Mouse (Mus musculus) thymus, adult 2 months (tissue): ENCODE measurements around the gene Chmp2a. TPM values are rescaled to one million over a fixed set of nuclear protein-coding genes. Genes with fewer than 3 reads are reported as not detected.

Experiments used
- DNase-seq: peaks from one replicate; pipeline ENCODE4 v3.0.0; 2021
- H3K27ac ChIP-seq: fragments of 200-500 bp; 2 replicates; pipeline ENCODE4 v1.5.1; 2012; ENCODE audit warnings: low read length, control low read depth; ENCODE audit not compliant: control insufficient read depth, insufficient read depth
- H3K27me3 ChIP-seq: fragments of 200-500 bp; 2 replicates; pipeline ENCODE4 v1.6.1; 2012; ENCODE audit warnings: mild to moderate bottlenecking, low read length, moderate library complexity, mixed read lengths; ENCODE audit not compliant: control insufficient read depth, insufficient read depth
- H3K36me3 ChIP-seq: fragments of 200-500 bp; 2 replicates; pipeline ENCODE4 v1.6.1; 2012; ENCODE audit warnings: mild to moderate bottlenecking, low read length, moderate library complexity; ENCODE audit not compliant: control insufficient read depth, insufficient read depth
- H3K4me1 ChIP-seq: fragments of 200-500 bp; replicated peaks from 2 replicates; pipeline ENCODE4 v1.6.1; 2012; ENCODE audit warnings: low read length; ENCODE audit not compliant: control insufficient read depth, insufficient read depth
- H3K4me3 ChIP-seq: fragments of 200-500 bp; 2 replicates; pipeline ENCODE4 v1.5.1; 2012; ENCODE audit warnings: mild to moderate bottlenecking, low read length, control low read depth, moderate library complexity; ENCODE audit not compliant: control insufficient read depth, insufficient read depth
- CTCF ChIP-seq: fragments of 200-500 bp; IDR thresholded peaks from 2 replicates; pipeline ENCODE4 v1.5.1; 2012; ENCODE audit warnings: mild to moderate bottlenecking, control low read depth, low read length, moderate library complexity, borderline replicate concordance; ENCODE audit not compliant: control insufficient read depth, poor library complexity, insufficient read depth; ENCODE audit errors: extremely low read depth
- POLR2A ChIP-seq: fragments of 200-500 bp; IDR thresholded peaks from 2 replicates; pipeline ENCODE4 v1.6.1; 2012; ENCODE audit warnings: mild to moderate bottlenecking, low read length, control low read depth, moderate library complexity; ENCODE audit not compliant: control insufficient read depth, poor library complexity, insufficient read depth; ENCODE audit errors: extremely low read depth
- WGBS: fragments of 180-500 bp; shearing (Covaris S2); methylation state at CpG from one replicate; pipeline ENCODE4 v1.1.7; 2018; 5-methylcytosine and 5-hydroxymethylcytosine counted together
- polyA plus RNA-seq: library from polyadenylated mRNA; depleted of rRNA; stranded (reverse); fragments of >200 nt; gene quantifications from 2 replicates; pipeline ENCODE4 v1.2.3, GENCODE M21; 2012

Chmp2a gene
- polyA plus RNA-seq, 1 experiment = 65.7 TPM

- Histone ChIP-seq H3K36me3 (no peaks in the 10 kb centered on the region), H3K4me1 (peaks cover 17% of the 10 kb centered on the region), H3K27me3 (peaks cover 19% of the 10 kb centered on the region; the same call in 1 of the 2 replicates), H3K4me3 (no peak overlapping the region), H3K27ac (no peak overlapping the region)
- DNase-seq = no peak
- no peak for TF ChIP-seq POLR2A
- TF ChIP-seq CTCF = no peak
- 89% methylated on average over 6 of the region's 6 CpGs for WGBS
These were observed 7.9 kb upstream of the Chmp2a start for GRCm38 (mm10) chr7:13042511-13042910.

DNA sequence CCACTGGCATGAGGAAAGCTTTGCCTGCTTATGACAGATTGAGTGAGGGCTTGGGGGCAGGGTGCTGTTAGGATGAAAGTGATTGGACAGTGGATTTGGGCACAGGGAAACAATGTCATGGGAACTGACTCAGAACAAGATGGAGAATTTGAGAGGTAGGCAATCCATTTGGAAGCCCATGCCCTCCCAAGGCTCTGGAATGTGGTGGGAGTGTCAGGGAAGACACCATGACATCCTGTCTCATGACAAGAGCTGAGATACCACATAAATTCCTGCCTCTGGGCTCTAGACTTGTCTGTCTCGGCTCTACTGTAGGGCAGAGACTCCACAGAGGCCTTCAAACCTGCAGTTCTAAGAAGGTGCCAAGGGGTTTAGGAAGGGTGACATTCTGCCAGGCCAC, 6.6 kb upstream of the Chmp2a start:
- no peak overlapping the region for H3K4me3 ChIP-seq
- no peak for DNase-seq
- 96% methylated on average over 1 of the region's 1 CpGs for WGBS
- no peak overlapping the region for H3K27ac ChIP-seq
- H3K4me1 ChIP-seq = peaks cover 23% of the 10 kb centered on the region
- peaks cover 19% of the 10 kb centered on the region; the same call in 1 of the 2 replicates for H3K27me3 ChIP-seq
- no peaks in the 10 kb centered on the region for H3K36me3 ChIP-seq
- TF ChIP-seq POLR2A (no peak), CTCF (no peak)

- Histone ChIP-seq H3K36me3 (peaks cover 6% of the 10 kb centered on the region; the same call in 1 of the 2 replicates), H3K4me1 (peaks cover 28% of the 10 kb centered on the region), H3K27ac (no peak overlapping the region), H3K27me3 (peaks cover 12% of the 10 kb centered on the region; the same call in 1 of the 2 replicates), H3K4me3 (no peak overlapping the region)
- 83% methylated on average over 1 of the region's 1 CpGs for WGBS
- DNase-seq = no peak
- no peak for TF ChIP-seq CTCF
- no peak for TF ChIP-seq POLR2A
These were observed 4.6 kb upstream of the Chmp2a start for GRCm38 (mm10) chr7:13039181-13039580.

DNA sequence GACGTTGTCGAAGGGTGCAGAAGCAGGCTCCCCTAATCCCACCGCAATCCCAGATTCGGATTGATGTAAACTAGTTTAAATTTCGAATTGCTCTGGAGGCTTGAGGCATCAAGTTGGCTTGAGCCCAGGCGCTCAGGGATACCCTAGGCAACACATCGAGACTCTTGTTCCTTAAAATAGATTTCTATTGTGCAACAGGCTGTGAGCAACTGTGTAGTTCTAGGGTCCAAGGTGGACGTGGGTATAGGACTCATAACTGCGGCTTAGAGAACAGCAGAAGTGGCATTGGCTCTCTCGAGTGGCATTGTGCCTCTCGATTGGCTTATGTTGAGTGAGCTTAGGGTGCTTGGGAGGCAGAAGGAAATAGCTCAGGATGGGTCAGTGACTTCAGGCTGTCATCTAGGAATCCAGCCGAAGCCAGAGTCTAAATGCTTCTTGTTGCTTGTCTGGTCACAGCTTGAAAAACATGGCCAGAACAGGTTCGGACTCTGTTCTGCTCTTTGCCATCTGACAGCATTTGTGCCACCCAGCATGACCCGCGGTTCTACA, 4.1 kb upstream of the Chmp2a start:
- peaks cover 7% of the 10 kb centered on the region; the same call in 1 of the 2 replicates for H3K27me3 ChIP-seq
- peaks cover 28% of the 10 kb centered on the region for H3K4me1 ChIP-seq
- DNase-seq = no peak
- peak overlapping the region; percentile 84 for H3K4me3 ChIP-seq
- H3K36me3 ChIP-seq = peaks cover 6% of the 10 kb centered on the region; the same call in 1 of the 2 replicates
- peak overlapping the region; percentile 74 for H3K27ac ChIP-seq
- TF ChIP-seq POLR2A = no peak
- no peak for TF ChIP-seq CTCF
- WGBS = 11% methylated on average over 15 of the region's 15 CpGs

GRCm38 (mm10) chr7:13037901-13038555, 3.4 kb upstream of the Chmp2a start, which contains the start of gene Ube2m:
TSS of gene Ube2m (minus strand) at chr7:13038275.
- TF ChIP-seq CTCF (no peak), POLR2A (peak; percentile 92)
- H3K27me3 ChIP-seq = peaks cover under 1% of the 10 kb centered on the region; the same call in 1 of the 2 replicates
- peak within 1 kb of the TSS; percentile 87 for H3K27ac ChIP-seq
- H3K4me1 ChIP-seq = peaks cover 25% of the 10 kb centered on the region
- H3K4me3 ChIP-seq = peak within 1 kb of the TSS; percentile 84
- peak; percentile 100 for DNase-seq
- under 1% methylated on average over 63 of the region's 65 CpGs for WGBS
- H3K36me3 ChIP-seq = peaks cover 6% of the 10 kb centered on the region; the same call in 1 of the 2 replicates

- TF ChIP-seq CTCF (no peak), POLR2A (no peak)
- peaks cover 25% of the 10 kb centered on the region for H3K4me1 ChIP-seq
- H3K27me3 ChIP-seq = no peaks in the 10 kb centered on the region
- peak overlapping the region; percentile 48; the same call in 1 of the 2 replicates for H3K27ac ChIP-seq
- WGBS = under 1% methylated on average over 33 of the region's 33 CpGs
- no peak for DNase-seq
- peaks cover 7% of the 10 kb centered on the region; the same call in 1 of the 2 replicates for H3K36me3 ChIP-seq
- peak overlapping the region; percentile 84 for H3K4me3 ChIP-seq
These were observed 2.8 kb upstream of the Chmp2a start for GRCm38 (mm10) chr7:13037366-13037765.
